In the genomic region with DNA sequence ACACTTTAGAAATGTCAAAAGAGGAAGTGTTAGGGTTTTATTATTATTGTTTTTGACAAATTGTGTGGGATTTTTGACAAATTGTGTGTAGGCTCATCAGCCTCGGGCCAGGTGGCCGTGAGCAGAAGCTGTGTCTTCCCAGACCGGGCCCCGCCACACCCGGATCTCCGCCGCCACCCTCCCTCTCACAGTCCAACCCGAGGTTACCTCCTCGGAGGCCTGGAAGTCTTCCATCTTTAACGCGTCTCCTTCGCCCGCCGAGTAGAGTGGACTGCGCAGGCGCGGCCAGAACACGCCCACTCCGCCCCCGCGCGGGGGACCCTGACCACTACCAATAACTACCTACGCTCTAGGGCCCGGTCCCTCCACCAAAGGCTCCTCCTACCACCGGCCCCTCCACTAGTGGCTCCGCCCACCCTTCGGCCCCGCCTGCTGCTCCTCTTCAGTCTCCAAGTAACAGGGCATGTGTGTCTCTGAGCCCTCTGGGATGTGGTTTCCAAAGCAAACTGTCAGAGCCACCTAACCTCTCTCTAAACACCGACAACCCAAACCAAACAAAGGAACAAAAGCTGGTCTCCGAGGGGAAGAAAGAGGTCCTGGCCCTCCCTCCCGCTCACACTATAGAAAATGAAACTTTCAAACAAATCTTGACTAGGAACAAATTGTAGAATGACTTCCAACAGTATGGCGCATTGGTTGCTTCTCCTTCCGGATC, we compare ENCODE assay signal across 8 mouse cellular contexts. TPM values are rescaled to one million over a fixed set of nuclear protein-coding genes. Genes with fewer than 3 reads are reported as not detected.
DNase-seq lines count a peak whose midpoint lies in the region; ATAC-seq and TF ChIP-seq lines count a peak whose summit lies in the region.
"Not testable (repeated sequence)": the region's sequence is repeated elsewhere in the genome, so short reads cannot be mapped to it uniquely, and the experiment has no call there.

A gene (minus strand): TSS at position 334 of the 715 bp plus-strand sequence.

- intact Hi-C loops in gastrocnemius, postnatal 36 days (cut with DNase I); left cerebral cortex, adult 2 months (cut with DNase I): not testable (repeated sequence)

- peak within 1 kb of the TSS; percentile 49 for H3K4me3 ChIP-seq in left cerebral cortex, adult 2 months

- ATAC-seq in activated CD4-positive, CD25-positive, alpha-beta regulatory T cell, adult 4 months = peak; percentile 84
- ATAC-seq in inflammation-experienced regulatory T-cells, adult 6 months = peak; percentile 92

- TF ChIP-seq CTCF in left cerebral cortex, adult 2 months (IDR thresholded peaks at IDR 0.05) = not testable (repeated sequence)

- DNase-seq in embryo, embryonic 10.5 days (ENCODE audit: low spot score) = peak; percentile 28
- DNase-seq in gastrocnemius, postnatal 36 days = peak; percentile 42 to 65
- DNase-seq in left cerebral cortex, adult 2 months (ENCODE audit: extremely low spot score in 1 of 2, low spot score in 2 of 2) = peak; percentile 49 to 64
- peak; percentile 84 to 92 for DNase-seq in lung, postnatal 4 days
- peak; percentile 50 for DNase-seq in retina, embryonic 14.5 days (ENCODE audit: low spot score)
- DNase-seq in urinary bladder, adult 18-20 months (ENCODE audit: low spot score in 2 of 2) = peak; percentile 71 to 77

- peak within 1 kb of the TSS; percentile 53; the same call in 1 of the 2 replicates for H3K27ac ChIP-seq in left cerebral cortex, adult 2 months

RNA-seq across cellular contexts. Expression of the gene that starts here (rescaled TPM):
- polyA plus RNA-seq in activated CD4-positive, CD25-positive, alpha-beta regulatory T cell, adult 4 months (2017; shearing (Covaris generic)) = 10 to 100 TPM; 72.5 to 96.4 TPM
- total RNA-seq in gastrocnemius, postnatal 36 days (2021) = 10 to 100 TPM; 48.9 to 50.1 TPM
- polyA plus RNA-seq in inflammation-experienced regulatory T-cells, adult 6 months (2017; shearing (Covaris generic)) = 100 to 1,000 TPM in 1 of 3 experiments, 10 to 100 TPM in 2; 70.8 to 107 (median 72.0) TPM
- 10 to 100 TPM; 26.8 to 29.7 TPM for total RNA-seq in left cerebral cortex, adult 2 months (2021)

Comparison
In these comparisons a context has a peak if more than half of its experiments do, and no peak if none do; other contexts are left out.
1. Peak in every context shown above with its lines: DNase-seq, ATAC-seq, H3K4me3 ChIP-seq and H3K27ac ChIP-seq.
2. DNase-seq: peak in every context shown above with its lines; median percentile 88 in lung, postnatal 4 days; 74 in urinary bladder, adult 18-20 months; 56 in left cerebral cortex, adult 2 months; 54 in gastrocnemius, postnatal 36 days; 50 in retina, embryonic 14.5 days; 28 in embryo, embryonic 10.5 days.